Mouse (Mus musculus) splenic B cell, adult 2 months (primary cell): ENCODE results near the gene Ntf3.

Experiments
- DNase-seq: peaks from one replicate; pipeline ENCODE4 v3.0.0-alpha.2; 2011; ENCODE audit warnings: low read depth, low spot score
- H3K27me3 ChIP-seq: 2 replicates; pipeline ENCODE4 v1.6.1; 2012; ENCODE audit warnings: mild to moderate bottlenecking, low read length, moderate library complexity, mixed read lengths; ENCODE audit not compliant: control insufficient read depth, poor library complexity, insufficient read depth, severe bottlenecking
- H3K36me3 ChIP-seq: 2 replicates; pipeline ENCODE4 v1.6.1; 2012; ENCODE audit warnings: mild to moderate bottlenecking, low read length, moderate library complexity, mixed read lengths; ENCODE audit not compliant: control insufficient read depth, poor library complexity, insufficient read depth, severe bottlenecking

The Ntf3 gene

DNA sequence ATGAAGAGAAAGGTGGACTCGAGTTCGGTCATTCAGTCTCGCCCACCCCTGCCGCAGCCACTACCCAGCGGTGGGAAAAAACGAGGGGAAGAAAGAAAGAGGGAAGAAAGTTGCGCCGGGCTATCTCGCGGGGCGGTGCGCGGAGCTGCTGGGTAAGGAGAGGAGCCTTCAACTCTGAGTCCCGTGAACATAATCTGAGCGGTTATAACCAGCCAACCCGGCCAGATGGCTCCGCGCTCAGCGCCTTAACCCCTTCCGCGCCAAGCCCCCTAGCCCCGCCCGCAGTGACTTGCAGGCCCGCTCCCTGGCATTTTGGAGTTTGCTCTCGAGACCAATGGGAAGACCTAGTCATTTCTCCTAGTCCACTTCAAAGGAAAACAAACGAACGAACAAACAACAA, 1.9 kb downstream of the Ntf3 start:
- H3K27me3 ChIP-seq = no peaks in the 10 kb centered on the region
- DNase-seq = no peak
- no peaks in the 10 kb centered on the region for H3K36me3 ChIP-seq

GRCm38 (mm10) chr6:126163861-126164755, 2.6 kb downstream of the Ntf3 start:
- H3K36me3 ChIP-seq = no peaks in the 10 kb centered on the region
- no peaks in the 10 kb centered on the region for H3K27me3 ChIP-seq
- no peak for DNase-seq

DNA sequence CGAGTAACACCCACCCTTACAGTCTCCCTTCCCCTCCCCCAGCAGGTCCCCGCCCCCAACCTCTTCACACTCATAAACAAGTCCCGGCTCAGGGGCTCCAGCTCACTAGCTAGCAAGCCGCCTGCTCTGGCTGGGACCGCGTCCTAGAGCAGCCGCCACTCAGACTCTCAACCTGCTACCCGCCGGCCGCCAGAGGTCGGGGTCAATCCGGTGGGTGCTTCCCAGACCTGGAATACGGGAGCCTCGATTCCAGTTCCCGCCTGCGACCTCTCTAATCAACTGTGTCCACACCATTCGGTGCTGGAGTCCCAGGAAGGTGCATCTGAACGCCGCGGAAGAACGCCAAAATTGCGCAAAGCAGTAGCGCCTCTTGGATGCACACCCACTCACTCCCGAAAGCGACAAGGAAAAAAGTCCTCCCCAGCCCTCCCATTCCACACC, 3.5 kb downstream of the Ntf3 start:
- Histone ChIP-seq H3K27me3 (no peaks in the 10 kb centered on the region), H3K36me3 (no peaks in the 10 kb centered on the region)
- DNase-seq = no peak

DNA sequence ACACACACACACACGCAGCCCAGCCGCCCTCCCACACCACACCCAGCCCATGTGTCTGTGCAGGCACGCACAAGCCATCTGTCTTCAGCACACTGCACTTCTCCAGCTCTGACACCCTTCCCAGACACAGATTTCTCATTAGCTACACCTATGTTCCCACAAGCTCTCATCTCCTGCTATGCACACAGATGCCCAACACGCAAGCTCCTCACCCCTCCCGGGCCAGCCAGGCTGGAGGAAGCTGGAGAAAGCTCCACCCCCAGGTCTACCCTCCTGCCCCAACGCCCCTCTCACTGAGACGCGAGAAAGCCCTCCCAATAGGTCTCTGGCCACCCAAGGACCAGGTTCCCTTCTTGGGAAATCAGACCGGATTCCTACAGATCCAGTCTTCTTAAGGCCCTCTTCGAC, 4.4 kb downstream of the Ntf3 start:
- Histone ChIP-seq H3K27me3 (no peaks in the 10 kb centered on the region), H3K36me3 (no peaks in the 10 kb centered on the region)
- no peak for DNase-seq

- no peaks in the 10 kb centered on the region for H3K27me3 ChIP-seq
- no peak for DNase-seq
- no peaks in the 10 kb centered on the region for H3K36me3 ChIP-seq
Observed at GRCm38 (mm10) chr6:126161571-126162340, 5.0 kb downstream of the Ntf3 start.

DNA sequence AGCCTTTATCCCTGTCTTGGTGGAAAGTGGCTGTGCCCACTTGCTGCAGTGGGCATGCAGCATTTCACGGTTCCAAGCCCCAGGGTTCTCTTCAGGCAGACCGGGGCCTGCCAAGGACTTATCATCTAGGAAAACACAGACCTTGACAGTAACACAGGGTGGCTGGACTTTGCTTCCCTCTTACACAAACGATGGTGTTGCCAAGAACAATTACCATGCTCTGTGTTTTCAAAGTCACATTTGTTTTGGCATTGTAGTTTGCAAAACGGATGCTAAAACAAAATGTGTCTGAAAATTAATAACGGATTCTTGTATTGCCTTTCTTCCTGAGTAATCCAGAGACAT, 6.7 kb downstream of the Ntf3 start:
- H3K36me3 ChIP-seq = no peaks in the 10 kb centered on the region
- DNase-seq = no peak
- H3K27me3 ChIP-seq = no peaks in the 10 kb centered on the region

GRCm38 (mm10) chr6:126159279-126160066, 7.2 kb downstream of the Ntf3 start:
- no peak for DNase-seq
- Histone ChIP-seq H3K36me3 (no peaks in the 10 kb centered on the region), H3K27me3 (no peaks in the 10 kb centered on the region)

GRCm38 (mm10) chr6:126155928-126156327, 10.8 kb downstream of the Ntf3 start:
- Histone ChIP-seq H3K27me3 (no peaks in the 10 kb centered on the region), H3K36me3 (no peaks in the 10 kb centered on the region)
- no peak for DNase-seq

DNA sequence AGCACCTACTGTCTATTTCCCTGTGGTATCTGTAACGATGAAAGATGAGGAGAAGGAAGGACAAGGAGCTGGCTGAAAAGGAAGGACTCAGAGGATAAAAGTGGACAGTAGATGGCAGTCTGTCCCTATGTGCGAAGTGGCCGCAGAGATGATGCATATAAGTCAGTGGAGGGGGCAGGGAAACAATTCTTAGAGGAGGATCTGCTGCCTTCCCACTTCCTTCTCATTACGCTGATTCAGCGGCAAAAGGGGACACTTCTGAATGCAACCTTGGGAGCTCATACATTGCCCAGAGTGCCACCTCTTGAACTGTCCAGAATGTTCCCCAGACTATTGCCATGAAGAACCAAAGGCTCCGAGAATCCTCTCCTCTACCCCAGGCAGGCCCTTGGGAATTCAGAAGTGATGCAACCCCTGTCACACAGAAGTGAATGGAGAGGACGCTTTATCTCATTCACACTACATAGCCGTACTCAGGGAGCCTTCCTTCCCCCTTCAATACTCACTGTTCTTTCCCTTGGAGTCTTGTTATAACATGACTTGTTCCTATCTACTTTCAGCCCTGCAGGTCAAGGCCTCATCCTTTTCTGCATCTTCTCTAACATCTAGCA, 12.2 kb downstream of the Ntf3 start:
- Histone ChIP-seq H3K36me3 (no peaks in the 10 kb centered on the region), H3K27me3 (no peaks in the 10 kb centered on the region)
- no peak for DNase-seq

DNA sequence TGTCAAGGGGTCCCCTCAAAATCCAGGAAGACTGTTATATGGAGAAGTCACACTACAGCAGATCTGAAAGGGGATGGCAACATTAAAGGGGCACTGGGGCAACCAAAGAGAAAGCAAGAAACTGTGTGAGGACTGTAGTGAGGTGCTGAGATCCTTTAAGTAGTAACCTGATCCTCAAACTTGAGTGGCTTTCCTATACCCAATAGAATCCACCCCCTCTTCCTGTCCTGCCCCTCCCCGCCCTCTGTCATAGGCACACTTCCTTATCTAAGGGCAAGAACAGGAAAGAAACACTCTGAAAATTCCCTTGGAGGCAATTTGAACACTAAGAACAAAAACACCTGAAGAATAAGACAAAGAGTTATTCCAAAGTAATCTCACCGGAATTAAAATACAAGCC, 13.6 kb downstream of the Ntf3 start:
- DNase-seq = no peak
- H3K36me3 ChIP-seq = no peaks in the 10 kb centered on the region

GRCm38 (mm10) chr6:126143659-126144058, 23.1 kb downstream of the Ntf3 start:
- DNase-seq = no peak
- no peaks in the 10 kb centered on the region for H3K36me3 ChIP-seq

More for the DNA sequence above, 13.6 kb downstream of the Ntf3 start:
- H3K27me3 ChIP-seq = no peaks in the 10 kb centered on the region

DNA sequence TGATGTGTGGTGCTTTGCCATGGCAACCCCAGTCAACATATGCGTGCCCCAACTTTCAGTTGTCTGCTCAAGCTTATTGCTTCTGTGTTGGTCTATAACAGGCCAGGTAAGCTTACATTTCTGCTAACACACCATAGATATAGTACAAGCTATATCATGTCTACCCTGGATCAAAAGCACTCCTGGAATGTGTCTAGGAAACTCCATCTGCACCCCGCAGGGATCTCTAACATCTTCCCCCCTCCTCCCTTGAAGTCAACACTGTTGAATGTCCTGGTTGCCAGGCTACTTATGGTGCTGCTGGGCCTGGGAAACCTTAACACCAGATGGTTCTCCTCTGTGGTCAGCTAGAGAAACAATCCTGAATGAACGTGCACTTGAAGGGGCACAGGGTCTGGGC, 24.0 kb downstream of the Ntf3 start:
- DNase-seq = no peak
- Histone ChIP-seq H3K36me3 (no peaks in the 10 kb centered on the region), H3K27me3 (no peaks in the 10 kb centered on the region)

More at GRCm38 (mm10) chr6:126143659-126144058, 23.1 kb downstream of the Ntf3 start:
- no peaks in the 10 kb centered on the region for H3K27me3 ChIP-seq

DNA sequence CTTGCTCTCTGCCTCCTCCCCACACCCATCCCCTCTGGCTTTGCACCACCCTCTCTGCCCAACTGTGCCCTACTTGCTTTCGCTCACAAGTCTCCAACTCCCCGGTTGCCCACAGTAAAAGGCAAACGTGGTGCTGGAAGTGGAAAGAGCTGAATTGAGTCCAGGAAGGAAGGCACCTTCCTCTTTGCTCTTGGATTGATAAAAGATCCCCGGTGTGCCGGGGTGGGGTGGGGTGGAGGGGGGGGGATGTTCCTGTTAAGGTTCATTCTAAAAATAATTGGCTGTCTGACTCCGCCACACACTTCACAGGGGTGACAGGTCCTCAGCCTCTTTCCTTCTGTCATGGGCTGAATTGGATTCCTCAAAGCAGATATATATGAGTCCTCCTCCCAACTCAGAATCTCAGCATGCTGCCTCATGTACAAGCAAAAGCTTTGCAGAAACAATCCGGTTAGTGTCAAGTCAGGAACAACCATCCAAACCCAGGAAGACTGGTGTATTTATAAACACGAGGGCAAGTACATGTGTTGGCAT, 24.6 kb downstream of the Ntf3 start:
- DNase-seq = no peak
- Histone ChIP-seq H3K27me3 (no peaks in the 10 kb centered on the region), H3K36me3 (no peaks in the 10 kb centered on the region)

GRCm38 (mm10) chr6:126141472-126141871, 25.2 kb downstream of the Ntf3 start:
- no peaks in the 10 kb centered on the region for H3K27me3 ChIP-seq
- no peaks in the 10 kb centered on the region for H3K36me3 ChIP-seq
- no peak for DNase-seq
